Mouse (Mus musculus) adrenal gland (tissue): ENCODE data around the gene Rpp25.

Experiments used
- intact Hi-C: fragments of 180-260 bp; cut with DNase I; formaldehyde crosslinking; loops from one replicate; pipeline ENCODE4 v1.15.1; 2025

The Rpp25 gene

DNA sequence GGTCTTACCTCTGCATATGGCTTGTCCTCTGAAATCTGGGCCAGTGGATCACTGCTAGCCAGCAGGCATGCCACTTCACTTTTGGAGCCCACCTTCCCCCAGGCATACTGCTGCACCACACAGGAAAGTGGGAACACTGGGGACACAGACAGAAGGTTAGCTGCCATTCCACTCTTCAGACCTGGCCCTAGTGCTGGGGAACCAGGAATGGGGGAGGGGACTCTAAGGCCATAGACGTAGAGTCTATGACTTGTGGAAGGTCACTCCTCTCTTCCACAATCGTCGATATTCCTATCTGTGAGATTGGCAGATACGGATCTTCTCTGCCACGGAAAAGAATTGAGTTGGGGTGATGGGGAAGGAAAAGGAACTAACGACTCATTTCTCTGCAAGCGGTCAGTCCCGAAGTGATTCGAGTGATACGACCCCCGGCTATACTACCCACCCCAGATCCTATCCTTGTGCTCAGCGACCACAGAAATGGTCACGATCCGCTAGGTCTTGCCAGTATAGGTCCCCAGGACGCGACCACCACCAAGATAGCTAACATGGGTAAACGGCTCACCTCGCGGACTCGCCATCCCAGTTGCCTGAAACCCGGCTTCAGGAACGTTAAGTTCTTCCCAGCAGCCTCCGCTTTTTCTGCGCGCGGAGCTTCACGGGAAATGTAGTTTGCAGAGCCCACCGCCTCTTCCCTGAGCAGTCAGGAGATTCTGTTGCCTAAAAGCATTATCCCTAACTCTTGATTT, 48.5 kb downstream of the Rpp25 start, which contains the start of gene Mpi:
Mpi (minus strand) TSS at position 625 of the 749 bp plus-strand sequence.
- intact Hi-C loops = loop anchor here (5.0 kb wide), 1 partner anchor 40 kb away; no protein-coding TSS in a partner anchor

DNA sequence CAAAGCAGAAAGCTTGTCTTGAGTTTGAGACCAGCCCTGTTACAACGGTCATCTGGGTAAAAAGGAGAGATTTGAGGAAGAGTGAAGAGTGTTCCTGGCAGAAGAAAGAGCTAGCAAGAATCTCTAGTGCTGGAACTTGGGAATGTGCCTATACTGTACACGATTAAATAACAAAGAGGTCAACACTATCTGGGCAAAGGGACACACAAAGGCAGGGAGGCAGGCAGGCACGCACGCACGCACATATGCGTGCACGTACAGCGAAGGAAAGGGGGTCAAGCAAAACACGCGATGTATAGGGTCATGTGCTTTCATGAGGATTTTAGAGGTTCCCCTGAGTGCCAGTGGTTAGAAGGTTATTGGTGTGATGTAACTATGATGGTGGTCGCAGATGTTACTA, 49.3 kb downstream of the Rpp25 start:
- intact Hi-C loops = loop anchor here (5.0 kb wide), 1 partner anchor 39 kb away; no protein-coding TSS in a partner anchor

GRCm38 (mm10) chr9:57554753-57555152, 50.9 kb downstream of the Rpp25 start:
- intact Hi-C loops = loop anchor here (5.0 kb wide), 1 partner anchor 38 kb away; no protein-coding TSS in a partner anchor
